Mouse (Mus musculus) brain, embryonic 14.5 days (tissue): ENCODE data around the gene Ifrd2. TPM values are rescaled to one million over a fixed set of nuclear protein-coding genes. Genes with fewer than 3 reads are reported as not detected.
A peak's percentile ranks its signal among the peaks of the same experiment; 100 is the strongest.

ENCODE experiments used
- DNase-seq: peaks from one replicate; pipeline ENCODE4 v3.0.0-alpha.2; 2011; ENCODE audit warnings: low read depth
- CTCF ChIP-seq: fragments of 200-500 bp; IDR thresholded peaks from 2 replicates; pipeline ENCODE4 v1.5.1; 2012; ENCODE audit warnings: inconsistent platforms, mild to moderate bottlenecking, moderate library complexity, borderline replicate concordance; ENCODE audit not compliant: insufficient read depth, insufficient read length; ENCODE audit errors: extremely low read depth
- POLR2A ChIP-seq: fragments of 200-500 bp; IDR thresholded peaks from 2 replicates; pipeline ENCODE4 v1.6.1; 2012; ENCODE audit warnings: mild to moderate bottlenecking, inconsistent platforms, borderline replicate concordance; ENCODE audit not compliant: poor library complexity, insufficient read depth, insufficient read length, severe bottlenecking; ENCODE audit errors: extremely low read depth
- polyA plus RNA-seq: library from polyadenylated mRNA; depleted of rRNA; stranded (reverse); fragments of >200 nt; gene quantifications from 2 replicates; pipeline ENCODE4 v1.2.3, GENCODE M21; 2012

Gene Ifrd2
- polyA plus RNA-seq, 1 experiment, result 21.4 TPM

- no peak for DNase-seq
- TF ChIP-seq POLR2A, result no peak
- no peak for TF ChIP-seq CTCF
Measured at GRCm38 (mm10) chr9:107544729-107545128, 42.7 kb upstream of the Ifrd2 start.

DNA sequence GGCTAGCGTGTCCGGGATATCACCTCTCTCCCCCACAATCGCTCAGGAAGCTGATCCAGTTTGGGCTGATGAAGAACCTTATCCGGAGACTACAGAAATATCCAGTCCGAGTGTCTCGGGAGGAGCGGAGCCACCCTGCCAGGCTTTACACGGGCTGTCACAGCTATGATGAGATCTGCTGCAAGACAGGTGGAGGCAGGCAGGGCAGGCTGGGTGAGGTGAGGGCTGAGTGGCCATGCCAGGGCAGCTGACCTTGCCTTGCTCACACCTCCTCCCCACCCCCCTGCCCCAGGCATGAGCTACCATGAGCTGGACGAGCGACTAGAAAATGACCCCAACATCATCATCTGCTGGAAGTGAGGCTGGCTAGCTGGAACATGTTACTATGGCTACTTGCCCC, 42.2 kb upstream of the Ifrd2 start:
- TF ChIP-seq CTCF (no peak), POLR2A (no peak)

GRCm38 (mm10) chr9:107545602-107546001, 41.8 kb upstream of the Ifrd2 start:
- DNase-seq, result peak; percentile 81

More for the DNA sequence above, 42.2 kb upstream of the Ifrd2 start:
- no peak for DNase-seq

GRCm38 (mm10) chr9:107547026-107547425, 40.4 kb upstream of the Ifrd2 start, which contains the start of gene Zmynd10:
TSS of gene Zmynd10 (plus strand) at chr9:107547298.
- no peak for TF ChIP-seq POLR2A
- TF ChIP-seq CTCF, result no peak
- DNase-seq, result peak; percentile 96

More at GRCm38 (mm10) chr9:107545602-107546001, 41.8 kb upstream of the Ifrd2 start:
- no peak for TF ChIP-seq POLR2A
- TF ChIP-seq CTCF, result peak; percentile 94

GRCm38 (mm10) chr9:107547957-107548356, 39.5 kb upstream of the Ifrd2 start:
- DNase-seq, result no peak
- TF ChIP-seq POLR2A, result no peak
- TF ChIP-seq CTCF, result no peak

DNA sequence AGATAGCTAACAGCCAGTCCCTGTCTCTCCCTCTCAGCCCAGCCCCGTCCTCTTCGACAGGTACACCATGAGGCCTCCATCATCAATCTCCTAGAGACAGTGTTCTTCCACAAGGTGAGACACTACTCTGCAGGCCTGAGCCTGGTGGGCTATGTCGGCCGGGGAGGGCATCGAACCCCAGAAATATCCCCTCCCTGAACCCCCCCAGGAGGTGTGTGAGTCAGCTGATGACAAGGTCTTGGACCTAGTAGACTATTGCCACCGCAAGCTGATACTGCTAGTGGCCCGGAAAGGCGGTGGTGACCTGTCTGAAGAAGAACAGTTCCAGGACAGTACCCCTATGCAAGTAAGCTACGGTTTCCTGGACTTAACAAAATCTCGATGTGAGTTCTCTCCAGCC, 38.6 kb upstream of the Ifrd2 start:
- TF ChIP-seq POLR2A (no peak), CTCF (no peak)
- DNase-seq, result no peak

- no peak for TF ChIP-seq POLR2A
- TF ChIP-seq CTCF, result no peak
- no peak for DNase-seq
Measured at GRCm38 (mm10) chr9:107549297-107550074, 38.0 kb upstream of the Ifrd2 start.

GRCm38 (mm10) chr9:107550491-107551116, 36.8 kb upstream of the Ifrd2 start:
- DNase-seq, result no peak
- no peak for TF ChIP-seq POLR2A
- TF ChIP-seq CTCF, result no peak

- DNase-seq, result peak; percentile 44
- no peak for TF ChIP-seq CTCF
- 0 out of 2 replicates have a peak, but pooled peaks have one; percentile 16 for TF ChIP-seq POLR2A
Measured at GRCm38 (mm10) chr9:107551117-107551889, 36.1 kb upstream of the Ifrd2 start, which contains the start of gene Rassf1. TSS of gene Rassf1 (plus strand) at chr9:107551555.

DNA sequence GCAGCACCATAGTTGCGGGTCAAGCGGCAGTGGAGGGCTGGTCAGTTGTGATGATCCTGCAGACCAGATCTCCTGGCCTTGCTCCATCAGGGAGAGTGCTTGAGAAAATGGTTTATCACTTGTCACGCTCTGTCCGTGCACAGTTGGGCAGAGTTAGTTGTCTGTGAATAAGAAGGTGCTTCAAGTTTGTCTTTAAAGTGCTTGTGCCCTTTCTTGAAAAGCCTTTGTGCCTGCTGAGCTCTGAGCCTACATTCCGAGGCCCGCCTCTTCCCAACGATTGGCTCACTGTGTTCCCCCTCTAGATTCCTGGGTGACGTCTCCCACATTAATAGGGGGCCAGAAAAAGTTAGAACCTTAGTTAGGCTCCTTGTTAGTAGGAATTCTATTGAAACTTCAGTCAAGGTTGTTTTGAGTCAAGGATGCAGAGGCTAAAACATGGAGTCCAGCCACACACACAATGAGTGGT, 35.5 kb upstream of the Ifrd2 start:
- TF ChIP-seq CTCF (no peak), POLR2A (no peak)
- no peak for DNase-seq
